Mouse (Mus musculus) thymus, postnatal 14 days (tissue): ENCODE data around the gene Hsd17b3.

Experiments used
- DNase-seq: peaks from one replicate; pipeline ENCODE4 v3.0.0; 2021

The Hsd17b3 gene

DNA sequence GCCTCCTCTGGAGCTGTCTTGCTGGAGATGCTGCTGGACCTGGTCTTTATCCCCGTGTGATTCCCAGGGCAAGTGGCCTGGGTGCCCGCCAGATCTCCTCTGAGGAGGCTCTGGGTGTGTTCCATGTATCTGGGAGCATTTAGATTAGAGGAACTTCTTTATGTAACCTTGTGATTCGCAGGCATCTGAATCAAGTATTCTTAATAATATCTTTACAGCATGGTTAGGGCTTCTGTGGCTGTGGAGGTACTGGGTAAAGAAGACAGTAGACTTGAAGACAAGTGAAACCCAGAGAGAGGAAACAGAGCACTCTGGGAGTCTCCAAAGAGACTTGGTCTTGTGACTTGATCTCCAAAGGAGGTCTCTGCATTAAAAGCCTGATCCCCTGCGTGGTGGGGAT lies at the start of gene Hsd17b3:
Hsd17b3 (minus strand) TSS at position 101 of the 400 bp plus-strand sequence.
- DNase-seq = no peak

DNA sequence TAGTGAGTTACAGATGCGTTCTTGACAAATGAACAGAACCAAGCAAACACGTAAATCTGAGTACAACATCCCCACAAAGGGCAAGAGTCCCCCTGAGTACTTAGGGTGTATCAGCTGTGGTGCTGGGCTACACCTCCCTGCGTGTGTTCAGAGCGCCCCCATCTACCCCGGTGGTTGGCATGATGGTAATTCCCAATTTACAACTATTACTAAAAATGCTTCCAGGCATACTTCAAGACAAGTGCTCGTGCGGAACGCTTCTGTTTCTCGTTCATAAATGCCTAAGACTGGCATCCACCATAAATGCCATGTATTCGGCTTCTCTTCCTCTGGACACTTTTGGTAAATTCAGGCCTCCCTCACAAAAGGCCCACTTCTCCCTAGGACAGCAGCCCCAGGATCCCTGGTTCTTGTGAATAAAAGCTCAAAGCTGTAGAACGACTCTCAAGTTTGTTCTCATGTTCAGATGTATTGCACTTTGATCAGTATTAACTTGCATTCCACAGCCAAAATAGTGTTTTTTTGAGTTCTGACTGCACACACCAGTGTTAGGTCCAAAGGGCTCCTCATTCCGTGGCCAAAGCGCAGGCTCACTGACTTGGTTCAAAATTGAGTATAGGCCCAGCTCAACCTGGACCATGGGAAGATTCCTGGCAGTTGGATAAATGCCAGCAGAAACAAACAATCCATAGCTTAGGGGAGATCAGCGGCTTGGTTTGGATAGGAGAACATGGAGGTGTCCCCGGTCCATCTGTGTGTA lies 40.8 kb upstream of the Hsd17b3 start:
- DNase-seq = peak; percentile 76

DNA sequence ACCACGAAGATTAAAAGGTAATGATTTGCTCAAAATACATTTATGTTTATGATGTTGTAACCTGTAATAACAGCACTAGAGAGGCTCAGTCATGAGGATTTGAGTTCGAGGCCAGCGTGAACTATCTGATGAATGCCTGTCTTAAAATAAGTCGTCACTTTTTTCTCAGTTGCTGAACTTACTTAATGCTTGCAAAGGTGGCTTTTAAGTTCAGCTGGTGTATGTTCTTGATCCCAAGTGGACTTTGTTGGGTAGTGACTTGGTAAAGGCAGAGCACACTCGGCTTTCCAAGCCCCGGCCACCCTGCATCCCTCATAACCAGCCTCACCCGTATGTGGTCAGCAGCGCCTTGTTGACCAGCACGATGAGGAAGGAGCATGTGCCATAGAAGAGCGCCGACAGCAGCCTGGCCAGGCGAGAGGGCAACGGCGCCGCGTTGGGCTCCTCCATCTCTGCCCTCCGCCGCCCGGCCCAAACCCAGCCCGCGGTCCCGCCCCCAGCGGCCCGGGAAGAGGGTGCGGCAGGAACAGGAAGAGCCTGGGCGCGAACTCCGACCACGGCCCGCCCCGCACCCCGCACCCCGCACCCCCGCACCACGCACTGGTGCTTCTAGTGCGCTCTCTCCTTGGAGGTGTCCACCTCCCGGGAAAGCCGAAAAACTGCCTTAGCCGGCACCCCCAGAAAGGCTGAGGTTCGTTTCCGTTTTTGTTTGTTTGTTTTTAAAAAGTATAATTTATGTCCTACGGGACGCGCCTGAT lies 40.0 kb upstream of the Hsd17b3 start, which contains the start of gene Slc35d2:
Slc35d2 (minus strand) TSS at position 511 of the 758 bp plus-strand sequence.
- peak; percentile 73 for DNase-seq

- no peak for DNase-seq
These were observed 37.3 kb upstream of the Hsd17b3 start for GRCm38 (mm10) chr13:64126316-64126715.

DNA sequence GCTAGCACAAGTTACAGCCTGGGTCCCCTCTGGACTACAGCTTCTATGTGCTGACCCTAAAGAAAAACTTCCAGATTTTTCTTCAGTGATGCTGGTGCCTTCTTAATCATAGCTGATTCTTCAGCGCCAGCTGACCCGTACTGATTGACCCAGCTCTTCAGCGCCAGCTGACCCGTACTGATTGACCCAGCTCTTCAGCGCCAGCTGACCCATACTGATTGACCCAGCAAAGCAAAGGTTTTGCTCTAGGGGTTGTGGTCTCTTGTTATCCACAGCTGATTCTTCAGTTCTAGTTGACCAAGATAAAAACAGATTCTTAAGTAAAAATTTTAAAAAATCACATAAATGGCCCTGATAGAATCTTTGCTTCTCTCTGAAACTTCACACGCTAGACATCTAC lies 35.9 kb upstream of the Hsd17b3 start:
- DNase-seq = no peak

DNA sequence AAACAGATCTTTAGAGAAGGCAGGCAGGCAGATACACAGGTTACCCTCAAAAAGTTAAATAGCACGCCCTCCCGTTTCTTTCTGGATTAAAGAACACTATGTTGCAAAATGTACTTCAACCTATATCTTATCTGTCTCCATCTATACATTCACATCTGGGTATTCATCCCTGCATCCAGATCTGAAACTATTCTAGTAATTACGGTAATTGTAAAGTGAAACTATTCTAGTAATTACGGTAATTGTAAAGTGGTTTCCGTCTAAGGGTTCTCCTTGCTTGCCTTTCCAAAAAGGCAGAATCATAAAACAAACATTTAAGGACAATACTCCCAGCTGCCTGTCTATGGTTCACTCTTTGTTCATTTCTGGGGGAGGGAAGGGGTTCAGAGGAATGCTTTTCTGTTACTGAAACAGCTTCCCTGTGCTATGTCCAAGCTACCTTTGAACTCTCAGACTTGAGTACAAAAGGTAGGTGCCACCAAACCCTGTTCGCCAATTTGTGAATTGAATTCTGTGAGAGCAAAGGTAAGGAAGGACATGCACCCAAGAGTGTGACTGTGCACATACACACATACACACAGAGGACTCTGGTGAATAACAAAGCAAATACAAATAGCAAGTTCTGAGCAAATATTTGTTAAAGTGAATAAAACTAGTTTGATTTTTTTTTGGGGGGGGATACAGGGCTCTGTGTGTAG lies 34.6 kb upstream of the Hsd17b3 start:
- no peak for DNase-seq

- no peak for DNase-seq
These were observed 31.7 kb upstream of the Hsd17b3 start for GRCm38 (mm10) chr13:64120760-64121159.

DNA sequence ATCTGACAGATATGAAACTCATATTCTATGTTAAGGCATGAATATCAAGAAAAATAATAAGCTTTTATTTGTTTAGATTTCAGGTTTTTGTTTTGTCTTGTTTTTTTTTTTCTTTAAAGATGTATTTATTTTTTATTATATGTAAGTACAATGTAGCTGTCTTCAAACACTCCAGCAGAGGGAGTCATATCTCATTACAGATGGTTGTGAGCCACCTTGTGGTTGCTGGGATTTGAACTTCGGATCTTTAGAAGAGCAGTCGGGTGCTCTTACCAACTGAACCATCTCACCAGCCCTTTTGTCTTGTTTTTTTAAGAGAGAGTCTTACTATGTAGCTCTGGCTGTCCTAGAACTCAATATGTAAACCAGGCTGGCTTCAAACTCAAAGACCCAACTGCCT lies 28.4 kb upstream of the Hsd17b3 start:
- DNase-seq = no peak

- no peak for DNase-seq
These were observed 21.4 kb upstream of the Hsd17b3 start for GRCm38 (mm10) chr13:64110421-64110820.

GRCm38 (mm10) chr13:64108381-64108850 lies 19.4 kb upstream of the Hsd17b3 start:
- no peak for DNase-seq

DNA sequence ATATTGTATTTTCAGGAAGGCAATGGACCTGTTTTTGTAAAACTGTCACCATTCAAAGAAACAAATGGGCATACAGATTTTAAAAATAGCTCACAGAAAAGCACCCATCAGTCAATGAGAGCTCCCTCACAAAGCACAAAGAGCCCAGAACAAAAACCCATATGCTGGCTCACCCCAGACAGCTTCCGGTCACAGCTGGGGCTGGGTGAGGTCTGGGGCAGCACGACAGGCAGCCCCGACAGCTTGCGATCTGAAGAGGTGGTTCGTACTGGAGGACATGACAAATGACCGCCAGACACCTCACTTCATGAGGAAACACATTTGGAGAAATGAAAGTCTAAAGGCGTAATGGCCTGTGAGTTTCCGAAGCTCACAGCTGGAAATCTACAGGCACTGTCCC lies 18.5 kb upstream of the Hsd17b3 start:
- DNase-seq = no peak

DNA sequence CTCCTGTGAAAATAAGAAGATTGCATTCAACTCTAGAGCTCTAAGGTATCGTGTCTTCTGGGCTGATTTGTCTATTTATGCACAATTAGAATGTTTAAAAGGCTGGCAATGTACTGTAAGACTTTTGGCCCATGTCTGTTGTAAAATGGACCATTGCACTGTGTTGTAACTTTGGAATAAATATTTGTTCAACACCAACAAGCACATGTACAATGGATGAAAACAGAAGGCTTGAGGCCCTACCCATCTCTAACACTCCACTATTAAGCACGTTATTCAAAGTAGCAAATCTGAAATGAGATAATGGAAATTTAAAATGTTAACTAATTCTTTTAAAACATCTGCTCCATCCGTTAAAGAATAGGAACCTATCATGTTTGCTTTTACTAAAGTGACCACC lies 18.1 kb upstream of the Hsd17b3 start:
- DNase-seq = no peak

GRCm38 (mm10) chr13:64105690-64106089 lies 16.7 kb upstream of the Hsd17b3 start:
- DNase-seq = no peak

DNA sequence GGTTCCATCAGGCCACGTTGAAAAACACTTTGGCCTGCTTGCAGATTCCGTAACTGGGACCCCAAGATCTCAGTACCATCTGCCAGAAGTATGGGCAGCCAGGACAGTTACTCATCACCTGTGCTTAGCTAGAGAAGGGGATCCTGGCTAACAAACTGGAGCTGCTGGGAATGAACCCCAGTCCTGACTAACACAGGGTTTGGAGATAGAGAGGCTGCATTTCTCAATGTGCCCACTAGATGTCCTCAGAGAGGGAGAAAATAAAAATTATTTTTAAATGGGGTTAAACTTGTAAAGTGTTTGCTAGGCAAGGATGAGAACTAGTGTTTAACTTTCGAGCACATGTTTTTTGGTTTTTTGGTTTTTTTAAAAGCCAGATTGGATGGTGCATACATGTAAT lies 11.2 kb upstream of the Hsd17b3 start:
- peak; percentile 30 for DNase-seq

GRCm38 (mm10) chr13:64098992-64099391 lies 10.0 kb upstream of the Hsd17b3 start:
- peak; percentile 50 for DNase-seq

DNA sequence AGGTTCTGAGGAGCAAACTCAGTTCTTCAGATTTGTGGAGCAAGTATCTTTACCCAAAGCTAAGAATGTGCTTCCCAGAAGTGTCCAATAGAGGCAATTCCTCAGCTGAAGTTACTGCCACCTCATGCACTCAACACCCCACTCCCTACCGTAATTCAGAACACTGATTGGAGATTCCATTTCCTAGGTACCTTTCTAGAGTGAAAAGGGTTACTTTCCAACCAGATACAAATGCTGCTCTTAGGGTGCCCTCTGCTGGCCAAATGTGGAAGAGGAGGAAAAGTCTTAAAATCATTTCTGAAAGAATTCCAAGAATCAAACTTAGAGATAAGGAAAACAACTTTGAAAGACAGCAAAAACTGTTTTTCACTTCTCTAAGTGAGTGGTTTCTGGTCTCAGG lies 4.3 kb upstream of the Hsd17b3 start:
- peak; percentile 44 for DNase-seq

DNA sequence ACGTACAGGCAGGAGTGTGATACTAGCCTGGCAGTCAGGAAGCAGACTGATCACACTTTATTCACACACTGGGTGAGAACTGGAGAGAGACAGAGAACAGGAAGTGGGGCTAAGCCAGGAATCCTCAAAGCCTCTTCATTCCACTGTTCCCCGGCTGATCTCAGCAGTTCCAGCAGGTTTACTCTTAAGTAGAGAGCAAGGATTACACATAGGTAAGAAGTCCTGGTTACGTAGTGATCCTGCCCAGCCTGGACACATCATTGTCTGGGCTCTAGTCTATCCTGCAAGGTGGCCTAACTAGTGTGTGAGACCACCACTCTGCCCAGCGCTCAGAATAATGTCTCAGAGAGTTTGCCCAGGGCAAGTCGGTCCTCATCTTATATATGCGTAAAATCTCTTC lies 3.7 kb upstream of the Hsd17b3 start:
- no peak for DNase-seq

- DNase-seq = no peak
These were observed 3.1 kb upstream of the Hsd17b3 start for GRCm38 (mm10) chr13:64092141-64092540.

GRCm38 (mm10) chr13:64091006-64091405 lies 2.0 kb upstream of the Hsd17b3 start:
- DNase-seq = no peak

DNA sequence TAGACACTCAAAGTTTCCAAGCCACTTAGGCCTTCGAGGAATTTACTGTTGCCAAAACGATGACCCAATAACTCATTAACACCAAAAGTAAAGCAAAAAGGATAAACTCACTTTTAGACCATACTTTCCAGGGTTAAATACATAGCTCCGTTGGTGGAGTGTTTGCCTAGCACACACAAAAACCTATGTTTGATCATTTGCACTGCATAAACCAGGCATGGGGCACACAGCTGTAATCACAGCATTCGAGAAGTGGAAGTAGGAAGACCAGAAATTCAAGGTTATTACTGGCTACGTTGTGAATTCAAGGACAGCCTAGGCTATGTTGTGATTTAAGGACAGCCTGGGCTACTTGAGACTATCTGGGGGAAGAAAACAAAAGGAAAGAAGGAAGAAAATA lies 1.2 kb upstream of the Hsd17b3 start:
- DNase-seq = no peak

GRCm38 (mm10) chr13:64088057-64088456 lies 973 bp downstream of the Hsd17b3 start:
- no peak for DNase-seq

DNA sequence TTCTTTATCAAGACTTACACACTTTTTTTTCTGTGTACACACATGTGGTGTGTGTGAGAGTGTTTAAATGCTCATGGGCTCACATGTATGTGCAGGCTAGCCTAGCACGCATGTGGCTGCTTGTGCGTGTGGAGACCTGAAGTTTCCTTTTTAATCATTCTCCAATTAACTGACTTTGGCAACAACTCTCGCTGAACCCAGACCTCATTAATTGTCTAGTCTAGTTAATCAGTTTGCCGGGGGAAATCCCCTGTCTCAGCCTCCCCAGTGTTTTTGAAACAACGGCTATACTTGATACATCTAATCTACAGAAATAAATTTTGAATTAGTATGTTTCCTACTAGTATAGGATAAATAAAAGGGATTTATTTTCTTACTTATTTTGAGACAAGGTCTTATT lies 3.0 kb downstream of the Hsd17b3 start:
- no peak for DNase-seq

- DNase-seq = no peak
These were observed 5.7 kb downstream of the Hsd17b3 start for GRCm38 (mm10) chr13:64083331-64083730.
